Mouse (Mus musculus) limb, embryonic 11.5 days (tissue): Measurements from ENCODE around the gene Myh7b. TPM values are rescaled to one million over a fixed set of nuclear protein-coding genes. Genes with fewer than 3 reads are reported as not detected.

ENCODE experiments used
- ATAC-seq: fragments of 200-750 bp; cut with Nextera tagmentation; 2 replicates; pipeline ENCODE4 v1.8.0; 2017; ENCODE audit warnings: low read depth; ENCODE audit not compliant: insufficient number of reproducible peaks, low FRiP score, low TSS enrichment
- DNase-seq: peaks from one replicate; pipeline ENCODE4 v3.0.0-alpha.2; 2015; ENCODE audit warnings: low spot score
- H3K27ac ChIP-seq: fragments of 300-500 bp; sonication (generic); replicated peaks from 2 replicates; pipeline ENCODE4 v1.5.1; 2014; ENCODE audit warnings: low read depth, mild to moderate bottlenecking, low read length
- H3K27me3 ChIP-seq: fragments of 300-500 bp; sonication (generic); 2 replicates; pipeline ENCODE4 v1.6.1; 2014; ENCODE audit warnings: mild to moderate bottlenecking, low read length, mixed read lengths; ENCODE audit not compliant: control insufficient read depth, insufficient read depth
- H3K36me3 ChIP-seq: fragments of 300-500 bp; sonication (generic); 2 replicates; pipeline ENCODE4 v1.6.1; 2014; ENCODE audit warnings: mild to moderate bottlenecking, low read length, moderate library complexity, mixed read lengths; ENCODE audit not compliant: control insufficient read depth, insufficient read depth
- H3K4me1 ChIP-seq: fragments of 300-500 bp; sonication (generic); 2 replicates; pipeline ENCODE4 v1.6.1; 2014; ENCODE audit warnings: low read length, mixed read lengths; ENCODE audit not compliant: control insufficient read depth, insufficient read depth
- H3K4me2 ChIP-seq: fragments of 300-500 bp; sonication (generic); 2 replicates; pipeline ENCODE4 v1.6.1; 2014; ENCODE audit warnings: low read depth, mild to moderate bottlenecking, moderate library complexity; ENCODE audit not compliant: severe bottlenecking
- H3K4me3 ChIP-seq: fragments of 300-500 bp; sonication (generic); 2 replicates; pipeline ENCODE4 v1.5.1; 2014; ENCODE audit warnings: low read depth, low read length
- H3K9ac ChIP-seq: fragments of 300-500 bp; sonication (generic); 2 replicates; pipeline ENCODE4 v1.6.1; 2014; ENCODE audit warnings: mild to moderate bottlenecking, low read length
- H3K9me3 ChIP-seq: fragments of 300-500 bp; sonication (generic); 2 replicates; pipeline ENCODE4 v1.6.1; 2016; ENCODE audit warnings: low read length; ENCODE audit not compliant: control insufficient read depth
- WGBS: fragments of 180-500 bp; shearing (Covaris S2); extraction: QIAGEN DNeasy Blood & Tissue Kit; methylation state at CpG from one replicate; pipeline ENCODE4 v1.1.7; 2014; 5-methylcytosine and 5-hydroxymethylcytosine counted together
- polyA plus RNA-seq: library from polyadenylated mRNA; unstranded; fragments of >200 nt; fragmentation: Nextera tagmentation; extraction: Ambion mirVana; gene quantifications from 2 replicates; pipeline ENCODE4 v1.2.1, GENCODE M21; 2014

The Myh7b gene
- polyA plus RNA-seq = 0.67 and 0.99 TPM in 2 replicates

DNA sequence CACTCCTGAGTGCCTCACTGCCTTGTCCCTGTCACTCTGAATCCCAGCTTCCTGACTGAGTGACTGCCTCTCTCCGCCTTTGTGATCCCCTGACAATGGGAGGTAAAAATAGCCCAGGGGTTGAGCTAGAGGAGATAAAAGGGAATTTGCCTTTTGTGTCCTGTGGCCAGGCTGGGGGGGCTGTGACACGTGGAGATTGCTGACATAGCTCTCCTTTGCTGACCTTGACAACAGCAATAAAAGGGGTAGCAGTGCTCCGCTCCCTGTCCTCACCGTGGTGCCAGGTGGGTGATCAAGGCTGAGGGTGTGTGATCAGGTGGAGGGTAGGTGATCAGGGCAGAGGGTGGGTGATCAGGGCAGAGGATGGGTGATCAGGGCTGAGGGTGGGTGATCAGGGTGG lies at the start of gene Myh7b:
Myh7b (plus strand) TSS at position 235 of the 400 bp plus-strand sequence.
- H3K4me1 ChIP-seq = peaks cover 3% of the 10 kb centered on the region; the same call in 1 of the 2 replicates
- WGBS = 39% methylated on average over 4 of the region's 4 CpGs
- H3K27me3 ChIP-seq = no peaks in the 10 kb centered on the region
- no peak for DNase-seq
- H3K4me2 ChIP-seq = no peak within 1 kb of the TSS
- H3K4me3 ChIP-seq = no peak within 1 kb of the TSS
- ATAC-seq = no peak
- H3K9ac ChIP-seq = no peak within 1 kb of the TSS
- H3K27ac ChIP-seq = no peak within 1 kb of the TSS
- H3K9me3 ChIP-seq = no peaks in the 10 kb centered on the region
- H3K36me3 ChIP-seq = no peaks in the 10 kb centered on the region; the same call in 1 of the 2 replicates

DNA sequence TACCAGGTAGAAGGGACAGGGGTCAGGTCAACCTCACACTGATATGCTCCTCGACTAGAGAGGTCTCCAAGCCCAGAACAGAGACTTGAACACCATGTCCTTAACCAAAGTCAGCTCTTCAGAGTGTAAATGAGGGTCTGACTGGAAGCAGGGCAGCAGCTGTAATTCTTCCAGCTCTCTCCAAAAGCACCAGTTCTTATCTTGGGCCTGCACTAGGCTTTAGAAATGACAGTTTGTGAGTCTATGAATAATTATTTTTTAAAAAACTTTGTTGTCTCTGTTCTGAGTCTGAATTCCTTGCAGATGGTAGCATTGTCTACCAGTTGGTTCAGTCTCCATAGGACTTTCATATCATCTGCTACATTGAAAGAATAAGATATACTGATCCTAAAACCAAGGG lies 48.8 kb upstream of the Myh7b start:
- H3K27ac ChIP-seq = no peak overlapping the region
- 0 out of 2 replicates have a peak, but pooled peaks cover 2% of the 10 kb centered on the region for H3K36me3 ChIP-seq
- 57% methylated on average over 1 of the region's 1 CpGs for WGBS
- no peak for DNase-seq
- no peaks in the 10 kb centered on the region for H3K9me3 ChIP-seq
- H3K4me3 ChIP-seq = no peak overlapping the region
- H3K4me2 ChIP-seq = no peak overlapping the region
- no peaks in the 10 kb centered on the region for H3K4me1 ChIP-seq
- H3K9ac ChIP-seq = no peak overlapping the region
- no peak for ATAC-seq
- H3K27me3 ChIP-seq = no peaks in the 10 kb centered on the region

DNA sequence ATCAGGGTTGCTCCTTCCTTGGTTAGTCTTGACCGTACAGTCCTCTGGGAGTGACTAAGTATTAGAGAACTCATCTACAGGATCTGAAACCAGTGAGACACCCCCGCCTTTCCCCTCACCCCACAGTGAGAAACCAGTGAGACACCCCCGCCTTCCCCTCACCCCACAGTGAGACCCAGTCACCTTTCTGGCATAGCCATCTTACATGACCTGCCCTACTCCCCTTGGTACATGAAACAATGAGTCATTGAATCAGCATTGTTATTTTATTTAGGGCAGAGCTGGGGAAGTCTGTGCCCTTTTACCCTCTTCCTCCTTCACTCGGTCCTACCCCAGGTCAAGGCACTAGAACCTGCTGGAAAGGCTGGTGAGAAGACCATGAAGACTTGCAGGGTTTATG lies 48.1 kb upstream of the Myh7b start:
- H3K4me2 ChIP-seq = no peak overlapping the region
- no peaks in the 10 kb centered on the region for H3K4me1 ChIP-seq
- H3K9ac ChIP-seq = no peak overlapping the region
- 82% methylated on average over 4 of the region's 4 CpGs for WGBS
- no peak overlapping the region for H3K27ac ChIP-seq
- ATAC-seq = no peak
- H3K4me3 ChIP-seq = no peak overlapping the region
- H3K9me3 ChIP-seq = no peaks in the 10 kb centered on the region
- H3K27me3 ChIP-seq = no peaks in the 10 kb centered on the region
- 0 out of 2 replicates have a peak, but pooled peaks cover 2% of the 10 kb centered on the region for H3K36me3 ChIP-seq
- DNase-seq = no peak

DNA sequence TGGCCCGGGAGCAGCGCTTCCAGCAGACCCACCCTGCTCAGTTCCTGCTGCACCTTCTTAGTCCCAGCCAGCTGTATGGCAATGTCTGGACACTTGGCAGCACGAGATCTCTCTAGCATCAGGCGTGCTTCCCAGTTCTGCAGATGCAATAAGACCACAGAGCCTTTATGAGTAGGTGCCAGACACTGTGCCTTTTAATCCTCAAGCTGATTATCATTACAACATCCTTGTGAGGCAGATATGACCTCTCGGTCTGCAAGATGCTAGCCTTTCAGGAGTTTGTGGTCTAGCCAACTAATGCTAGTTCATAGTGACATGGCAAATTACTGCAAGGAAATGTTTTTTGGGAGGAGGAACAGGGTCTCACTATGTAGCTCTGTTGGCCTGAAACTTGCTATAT lies 43.3 kb upstream of the Myh7b start:
- H3K4me3 ChIP-seq = no peak overlapping the region
- H3K4me2 ChIP-seq = no peak overlapping the region
- no peak for ATAC-seq
- H3K36me3 ChIP-seq = 0 out of 2 replicates have a peak, but pooled peaks cover 2% of the 10 kb centered on the region
- H3K9me3 ChIP-seq = no peaks in the 10 kb centered on the region
- no peaks in the 10 kb centered on the region for H3K27me3 ChIP-seq
- no peak overlapping the region for H3K27ac ChIP-seq
- H3K9ac ChIP-seq = no peak overlapping the region
- no peak for DNase-seq
- 92% methylated on average over 5 of the region's 5 CpGs for WGBS
- no peaks in the 10 kb centered on the region for H3K4me1 ChIP-seq

DNA sequence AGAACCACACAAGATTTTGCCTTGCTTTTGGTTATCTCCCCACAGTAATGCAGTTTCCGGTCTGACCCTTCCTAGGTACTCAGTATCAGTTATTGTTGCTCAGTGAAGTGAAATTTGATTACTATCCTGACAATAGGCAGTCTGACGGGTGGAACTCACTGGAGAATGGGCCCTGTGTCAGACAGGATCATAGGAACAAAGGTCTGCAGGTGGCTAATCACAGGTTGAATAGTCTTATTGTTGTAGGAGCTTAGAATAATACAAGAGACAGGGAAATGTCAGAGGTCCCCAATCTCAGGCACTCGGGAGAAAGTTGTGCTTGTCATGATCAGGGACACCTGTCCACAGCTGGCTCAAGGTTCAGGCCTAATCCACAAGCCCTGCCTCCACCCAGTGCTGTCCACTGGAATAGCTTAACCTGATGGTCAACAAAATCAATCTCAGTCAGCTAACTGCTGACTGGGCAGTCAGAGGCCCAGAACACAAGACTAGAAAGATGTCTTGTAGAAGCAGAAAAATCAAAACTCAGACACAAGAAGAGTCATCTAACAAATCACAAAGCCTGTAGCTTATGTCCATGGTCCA lies 41.7 kb upstream of the Myh7b start:
- 0 out of 2 replicates have a peak, but pooled peaks cover 2% of the 10 kb centered on the region for H3K36me3 ChIP-seq
- no peak overlapping the region for H3K4me2 ChIP-seq
- H3K27me3 ChIP-seq = no peaks in the 10 kb centered on the region
- no peak overlapping the region for H3K4me3 ChIP-seq
- no peak for DNase-seq
- 71% methylated on average over 3 of the region's 3 CpGs for WGBS
- no peak overlapping the region for H3K27ac ChIP-seq
- H3K9me3 ChIP-seq = no peaks in the 10 kb centered on the region
- H3K4me1 ChIP-seq = no peaks in the 10 kb centered on the region
- no peak for ATAC-seq
- H3K9ac ChIP-seq = no peak overlapping the region

DNA sequence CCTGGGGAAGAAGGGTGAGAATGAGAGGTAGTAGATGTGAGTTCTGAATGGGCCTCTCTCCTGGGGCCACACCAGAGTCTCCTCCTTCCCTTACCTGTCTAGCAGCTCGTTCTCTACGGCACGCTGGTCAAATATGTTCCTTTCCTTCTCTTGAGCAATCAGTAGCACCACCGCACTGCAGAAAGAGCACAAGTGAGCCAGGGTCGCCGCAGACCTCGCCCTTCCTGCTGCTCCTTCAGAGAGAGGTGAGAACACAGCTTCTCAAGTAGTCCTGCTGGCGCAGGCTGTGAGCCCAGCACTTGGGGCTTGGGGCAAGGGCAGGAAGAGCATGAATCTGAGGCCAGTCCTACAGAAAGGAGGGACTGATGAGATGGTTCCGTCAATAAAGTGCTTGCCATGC lies 38.0 kb upstream of the Myh7b start:
- no peak for DNase-seq
- no peak for ATAC-seq
- Histone ChIP-seq H3K4me2 (no peak overlapping the region), H3K9ac (no peak overlapping the region), H3K27ac (no peak overlapping the region), H3K4me1 (no peaks in the 10 kb centered on the region), H3K9me3 (no peaks in the 10 kb centered on the region), H3K27me3 (no peaks in the 10 kb centered on the region), H3K36me3 (no peaks in the 10 kb centered on the region), H3K4me3 (no peak overlapping the region)
- 88% methylated on average over 9 of the region's 9 CpGs for WGBS

DNA sequence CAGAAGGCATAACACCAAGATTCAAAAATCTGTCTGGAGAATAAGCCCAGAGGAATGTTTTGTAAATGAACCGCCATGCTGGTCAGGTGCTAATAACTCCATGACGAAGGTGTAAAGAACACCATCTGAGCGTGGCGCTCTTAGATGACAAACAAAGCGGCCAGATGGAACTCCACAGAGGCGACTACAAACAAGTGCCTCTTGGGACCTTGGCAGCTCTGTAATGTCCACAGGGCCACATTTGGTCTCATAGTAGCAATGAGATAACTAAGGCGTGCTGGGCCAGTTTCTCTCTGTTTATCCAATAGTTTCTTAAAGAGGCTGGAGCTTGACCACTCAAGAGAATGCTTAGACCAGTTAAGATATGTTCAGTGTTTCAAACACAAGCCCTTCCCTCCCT lies 37.0 kb upstream of the Myh7b start:
- Histone ChIP-seq H3K27me3 (no peaks in the 10 kb centered on the region), H3K27ac (no peak overlapping the region), H3K4me1 (no peaks in the 10 kb centered on the region), H3K4me2 (no peak overlapping the region), H3K9me3 (no peaks in the 10 kb centered on the region), H3K4me3 (no peak overlapping the region), H3K36me3 (no peaks in the 10 kb centered on the region), H3K9ac (no peak overlapping the region)
- DNase-seq (no peak), ATAC-seq (no peak)
- 91% methylated on average over 7 of the region's 7 CpGs for WGBS

DNA sequence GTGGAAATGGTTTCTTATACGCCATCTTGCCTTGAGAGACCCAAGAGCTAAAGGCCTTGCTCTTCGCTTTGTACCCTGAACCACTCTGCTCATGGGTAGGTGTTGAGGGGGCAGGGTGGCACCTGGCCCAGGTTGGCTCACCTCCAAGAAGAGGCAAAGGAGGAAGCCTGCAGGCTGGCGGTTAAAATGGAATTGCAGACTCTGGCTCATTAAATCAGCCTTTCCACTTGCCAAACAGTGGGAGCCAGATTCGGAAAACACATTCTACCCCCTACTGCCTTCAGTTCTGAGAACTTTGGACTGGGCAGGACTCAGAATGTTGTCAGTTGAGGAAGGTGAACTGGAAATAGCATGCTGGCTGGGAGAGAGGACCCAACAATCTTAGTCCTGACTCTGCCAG lies 36.3 kb upstream of the Myh7b start:
- Histone ChIP-seq H3K27ac (no peak overlapping the region), H3K36me3 (no peaks in the 10 kb centered on the region), H3K4me1 (no peaks in the 10 kb centered on the region), H3K4me2 (no peak overlapping the region), H3K9me3 (no peaks in the 10 kb centered on the region), H3K4me3 (no peak overlapping the region), H3K27me3 (no peaks in the 10 kb centered on the region), H3K9ac (no peak overlapping the region)
- DNase-seq = no peak
- WGBS = 90% methylated on average over 4 of the region's 4 CpGs
- ATAC-seq = no peak

DNA sequence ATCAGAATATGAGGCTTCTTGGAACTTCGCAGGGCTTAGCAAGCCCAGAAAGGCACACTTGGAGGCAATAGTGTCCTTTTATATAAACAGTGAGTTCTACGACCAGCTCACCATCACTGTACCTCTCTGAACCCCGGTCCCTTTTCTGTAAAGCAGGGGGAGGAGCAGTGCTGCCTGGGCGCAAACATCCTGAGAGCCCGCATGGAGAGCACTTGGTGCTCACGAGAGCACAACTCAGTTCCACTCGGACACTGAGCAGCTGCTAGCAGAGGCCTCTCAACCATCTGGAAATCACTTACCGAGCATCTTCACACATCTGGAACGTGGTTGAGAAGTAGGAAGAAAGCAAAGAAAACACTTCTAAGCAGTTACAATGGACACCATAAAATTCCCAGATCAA lies 34.4 kb upstream of the Myh7b start:
- Histone ChIP-seq H3K9me3 (no peaks in the 10 kb centered on the region), H3K4me3 (no peak overlapping the region), H3K9ac (no peak overlapping the region), H3K27ac (no peak overlapping the region), H3K4me2 (no peak overlapping the region), H3K4me1 (no peaks in the 10 kb centered on the region), H3K36me3 (no peaks in the 10 kb centered on the region), H3K27me3 (no peaks in the 10 kb centered on the region)
- no peak for DNase-seq
- WGBS = 62% methylated on average over 9 of the region's 9 CpGs
- no peak for ATAC-seq
